Mouse (Mus musculus) CH12.LX (cell line): Measurements from ENCODE around the gene Dock10.

Experiments used
- CTCF ChIP-seq, 2 experiments: IDR thresholded peaks in 1 of 2; conservative IDR thresholded peaks in 1 of 2; 2 replicates each; pipeline ENCODE4 v1.5.1; 2011 to 2012; ENCODE audit warnings: low read depth in 2 of 2, low read length in 2 of 2, improper control_type of control experiment in 1 of 2, inconsistent platforms in 1 of 2, mild to moderate bottlenecking in 1 of 2, moderate library complexity in 1 of 2
- GABPA ChIP-seq: IDR thresholded peaks from 2 replicates; pipeline ENCODE4 v1.6.1; 2012; ENCODE audit warnings: low read depth, low read length, improper control_type of control experiment, inconsistent platforms; ENCODE audit not compliant: insufficient replicate concordance
- JUN ChIP-seq: IDR thresholded peaks from 2 replicates; pipeline ENCODE4 v1.6.1; 2011; ENCODE audit warnings: low read depth, mild to moderate bottlenecking, low read length, improper control_type of control experiment, moderate library complexity; ENCODE audit not compliant: insufficient read depth
- POLR2A ChIP-seq: IDR thresholded peaks from 2 replicates; pipeline ENCODE4 v1.6.1; 2011; ENCODE audit warnings: low read depth, mild to moderate bottlenecking, improper control_type of control experiment, low read length
- SMC3 ChIP-seq: IDR thresholded peaks from 2 replicates; pipeline ENCODE4 v1.6.1; 2011; ENCODE audit warnings: low read depth, low read length, improper control_type of control experiment
- TCF12 ChIP-seq: IDR thresholded peaks from 2 replicates; pipeline ENCODE4 v1.6.1; 2014; ENCODE audit warnings: low read depth, mild to moderate bottlenecking, inconsistent platforms, low read length, improper control_type of control experiment

GRCm38 (mm10) chr1:80756060-80756439 lies 2.3 kb downstream of the Dock10 start:
- no peak for TF ChIP-seq JUN
- no peak for TF ChIP-seq CTCF (conservative IDR thresholded peaks at IDR 0.05 in 1 of 2, IDR thresholded peaks at IDR 0.05 in 1 of 2; ENCODE audit: low read depth in 2 of 2, low read length in 2 of 2)
- TF ChIP-seq GABPA = no peak
- no peak for TF ChIP-seq POLR2A
- TF ChIP-seq TCF12 = no peak
- TF ChIP-seq SMC3 = no peak
